Mouse (Mus musculus) hindbrain, embryonic 15.5 days (tissue): Measurements from ENCODE around the gene Cabp4. TPM values are rescaled to one million over a fixed set of nuclear protein-coding genes. Genes with fewer than 3 reads are reported as not detected.
A peak's percentile ranks its signal among the peaks of the same experiment; 100 is the strongest.
"Not testable (repeated sequence)": the region's sequence is repeated elsewhere in the genome, so short reads cannot be mapped to it uniquely, and the experiment has no call there.

Experiments
- ATAC-seq: fragments of 200-750 bp; cut with Nextera tagmentation; 2 replicates; pipeline ENCODE4 v1.8.0; 2017; ENCODE audit warnings: low read depth, moderate number of reproducible peaks, moderate TSS enrichment; ENCODE audit not compliant: low FRiP score
- H3K27ac ChIP-seq: fragments of 300-500 bp; sonication (generic); replicated peaks from 2 replicates; pipeline ENCODE4 v1.5.1; 2015; ENCODE audit warnings: mild to moderate bottlenecking, inconsistent platforms
- H3K27me3 ChIP-seq: fragments of 300-500 bp; sonication (generic); 2 replicates; pipeline ENCODE4 v1.6.1; 2015; ENCODE audit warnings: control low read depth, inconsistent platforms
- H3K36me3 ChIP-seq: fragments of 300-500 bp; sonication (generic); 2 replicates; pipeline ENCODE4 v1.6.1; 2015; ENCODE audit warnings: control low read depth, inconsistent platforms
- H3K4me1 ChIP-seq: fragments of 300-500 bp; sonication (generic); replicated peaks from 2 replicates; pipeline ENCODE4 v1.6.1; 2015; ENCODE audit warnings: control low read depth, inconsistent platforms
- H3K4me2 ChIP-seq: fragments of 300-500 bp; sonication (generic); 2 replicates; pipeline ENCODE4 v1.6.1; 2015; ENCODE audit warnings: moderate library complexity, mild to moderate bottlenecking, inconsistent platforms
- H3K4me3 ChIP-seq: fragments of 300-500 bp; sonication (generic); 2 replicates; pipeline ENCODE4 v1.5.1; 2015; ENCODE audit warnings: mild to moderate bottlenecking, inconsistent platforms
- H3K9ac ChIP-seq: fragments of 300-500 bp; sonication (generic); 2 replicates; pipeline ENCODE4 v1.6.1; 2015; ENCODE audit warnings: inconsistent platforms
- H3K9me3 ChIP-seq: fragments of 300-500 bp; sonication (generic); 2 replicates; pipeline ENCODE4 v1.6.1; 2016; ENCODE audit warnings: control low read depth, inconsistent platforms
- WGBS: fragments of 180-500 bp; shearing (Covaris S2); methylation state at CpG from one replicate; pipeline ENCODE4 v1.1.7; 2015; 5-methylcytosine and 5-hydroxymethylcytosine counted together
- polyA plus RNA-seq: library from polyadenylated mRNA; unstranded; fragments of >200 nt; fragmentation: Nextera tagmentation; extraction: Ambion mirVana; gene quantifications from 2 replicates; pipeline ENCODE4 v1.2.1, GENCODE M21; 2015

Cabp4 gene
- polyA plus RNA-seq, 1 experiment from 2014 or later = 0.26 TPM

- no peak for ATAC-seq
- Histone ChIP-seq H3K36me3 (no peaks in the 10 kb centered on the region), H3K4me1 (0 out of 2 replicates have a peak, but pooled peaks cover 5% of the 10 kb centered on the region), H3K27ac (no peak within 1 kb of the TSS), H3K9me3 (no peaks in the 10 kb centered on the region), H3K4me2 (no peak within 1 kb of the TSS), H3K27me3 (no peaks in the 10 kb centered on the region), H3K9ac (no peak within 1 kb of the TSS), H3K4me3 (no peak within 1 kb of the TSS)
- 58% methylated on average over 2 of the region's 2 CpGs for WGBS
These were observed 4.4 kb downstream of the Cabp4 start, which contains the start of gene Gpr152 for GRCm38 (mm10) chr19:4139446-4139845. TSS of gene Gpr152 (plus strand) at chr19:4139787.

GRCm38 (mm10) chr19:4137913-4138312, 5.9 kb downstream of the Cabp4 start:
- WGBS = 89% methylated on average over 5 of the region's 5 CpGs
- no peak overlapping the region for H3K9ac ChIP-seq
- no peaks in the 10 kb centered on the region for H3K9me3 ChIP-seq
- no peak overlapping the region for H3K4me3 ChIP-seq
- no peak for ATAC-seq
- H3K4me2 ChIP-seq = no peak overlapping the region
- H3K36me3 ChIP-seq = no peaks in the 10 kb centered on the region; the same call in none of the 2 replicates
- H3K4me1 ChIP-seq = 0 out of 2 replicates have a peak, but pooled peaks cover 5% of the 10 kb centered on the region
- H3K27ac ChIP-seq = no peak overlapping the region
- H3K27me3 ChIP-seq = no peaks in the 10 kb centered on the region

- Histone ChIP-seq H3K9me3 (no peaks in the 10 kb centered on the region), H3K27me3 (no peaks in the 10 kb centered on the region), H3K4me3 (no peak overlapping the region), H3K27ac (no peak overlapping the region), H3K36me3 (peaks cover 13% of the 10 kb centered on the region), H3K9ac (no peak overlapping the region), H3K4me2 (no peak overlapping the region), H3K4me1 (0 out of 2 replicates have a peak, but pooled peaks cover 5% of the 10 kb centered on the region)
- no peak for ATAC-seq
- WGBS = 83% methylated on average over 5 of the region's 5 CpGs
These were observed 7.4 kb downstream of the Cabp4 start for GRCm38 (mm10) chr19:4136463-4136862.

GRCm38 (mm10) chr19:4135963-4136345, 7.9 kb downstream of the Cabp4 start:
- H3K36me3 ChIP-seq = peaks cover 15% of the 10 kb centered on the region
- H3K4me3 ChIP-seq, H3K4me2 ChIP-seq, H3K9me3 ChIP-seq, H3K9ac ChIP-seq, H3K4me1 ChIP-seq, H3K27ac ChIP-seq, H3K27me3 ChIP-seq, ATAC-seq: not testable (repeated sequence)
- WGBS = 28% methylated on average over 8 of the region's 8 CpGs

- ATAC-seq, H3K4me3 ChIP-seq, H3K9me3 ChIP-seq, H3K27me3 ChIP-seq, H3K27ac ChIP-seq, H3K4me2 ChIP-seq, H3K9ac ChIP-seq, H3K4me1 ChIP-seq: not testable (repeated sequence)
- WGBS = 81% methylated on average over 6 of the region's 6 CpGs
- H3K36me3 ChIP-seq = peaks cover 15% of the 10 kb centered on the region
These were observed 8.4 kb downstream of the Cabp4 start for GRCm38 (mm10) chr19:4135229-4135962.

GRCm38 (mm10) chr19:4134354-4134753, 9.5 kb downstream of the Cabp4 start:
- Histone ChIP-seq H3K4me1 (0 out of 2 replicates have a peak, but pooled peaks cover 3% of the 10 kb centered on the region), H3K36me3 (peaks cover 23% of the 10 kb centered on the region), H3K27me3 (no peaks in the 10 kb centered on the region), H3K27ac (no peak overlapping the region), H3K9ac (no peak overlapping the region), H3K9me3 (no peaks in the 10 kb centered on the region), H3K4me2 (no peak overlapping the region), H3K4me3 (no peak overlapping the region)
- 87% methylated on average over 4 of the region's 4 CpGs for WGBS
- no peak for ATAC-seq

- Histone ChIP-seq H3K27ac (no peak overlapping the region), H3K9ac (no peak overlapping the region), H3K9me3 (no peaks in the 10 kb centered on the region), H3K36me3 (peaks cover 27% of the 10 kb centered on the region), H3K27me3 (no peaks in the 10 kb centered on the region), H3K4me3 (no peak overlapping the region), H3K4me1 (peaks cover 10% of the 10 kb centered on the region), H3K4me2 (no peak overlapping the region)
- WGBS = 84% methylated on average over 2 of the region's 2 CpGs
- no peak for ATAC-seq
These were observed 12.1 kb downstream of the Cabp4 start for GRCm38 (mm10) chr19:4131768-4132167.

GRCm38 (mm10) chr19:4131075-4131474, 12.8 kb downstream of the Cabp4 start:
- H3K36me3 ChIP-seq = peaks cover 27% of the 10 kb centered on the region
- H3K4me2 ChIP-seq = no peak overlapping the region
- H3K9me3 ChIP-seq = no peaks in the 10 kb centered on the region
- no peak for ATAC-seq
- H3K27me3 ChIP-seq = no peaks in the 10 kb centered on the region
- peaks cover 16% of the 10 kb centered on the region for H3K4me1 ChIP-seq
- WGBS = 93% methylated on average over 5 of the region's 5 CpGs
- no peak overlapping the region for H3K9ac ChIP-seq
- no peak overlapping the region for H3K27ac ChIP-seq
- no peak overlapping the region for H3K4me3 ChIP-seq

- H3K9ac ChIP-seq = no peak overlapping the region
- H3K36me3 ChIP-seq = peaks cover 27% of the 10 kb centered on the region
- WGBS = 86% methylated on average over 4 of the region's 4 CpGs
These were observed 13.7 kb downstream of the Cabp4 start for GRCm38 (mm10) chr19:4130106-4130505.

GRCm38 (mm10) chr19:4129462-4129861, 14.4 kb downstream of the Cabp4 start:
- WGBS = 95% methylated on average over 7 of the region's 7 CpGs
- Histone ChIP-seq H3K4me1 (peaks cover 24% of the 10 kb centered on the region), H3K4me2 (no peak overlapping the region), H3K27me3 (no peaks in the 10 kb centered on the region), H3K9ac (no peak overlapping the region), H3K4me3 (no peak overlapping the region), H3K27ac (no peak overlapping the region), H3K36me3 (peaks cover 27% of the 10 kb centered on the region), H3K9me3 (no peaks in the 10 kb centered on the region)
- no peak for ATAC-seq

More at GRCm38 (mm10) chr19:4130106-4130505, 13.7 kb downstream of the Cabp4 start:
- no peak overlapping the region for H3K27ac ChIP-seq
- ATAC-seq = no peak
- H3K4me3 ChIP-seq = no peak overlapping the region
- H3K4me1 ChIP-seq = peaks cover 18% of the 10 kb centered on the region
- H3K27me3 ChIP-seq = no peaks in the 10 kb centered on the region
- H3K4me2 ChIP-seq = no peak overlapping the region
- H3K9me3 ChIP-seq = no peaks in the 10 kb centered on the region

GRCm38 (mm10) chr19:4126759-4127495, 16.9 kb downstream of the Cabp4 start:
- 0 out of 2 replicates have a peak overlapping the region, but pooled peaks have one; percentile 77 for H3K27ac ChIP-seq
- H3K4me2 ChIP-seq = peak overlapping the region; percentile 69
- H3K4me3 ChIP-seq = peak overlapping the region; percentile 72
- no peak for ATAC-seq
- peaks cover 19% of the 10 kb centered on the region for H3K36me3 ChIP-seq
- H3K9me3 ChIP-seq = no peaks in the 10 kb centered on the region
- H3K9ac ChIP-seq = peak overlapping the region; percentile 84
- 71% methylated on average over 7 of the region's 7 CpGs for WGBS
- peaks cover 26% of the 10 kb centered on the region for H3K4me1 ChIP-seq
- no peaks in the 10 kb centered on the region for H3K27me3 ChIP-seq
